Mouse (Mus musculus) layer of hippocampus, postnatal 10 days (tissue): Measurements from ENCODE around the gene Foxp1. TPM values are rescaled to one million over a fixed set of nuclear protein-coding genes. Genes with fewer than 3 reads are reported as not detected.

Source experiments
- DNase-seq, 2 experiments: peaks; one replicate each; pipeline ENCODE4 v3.0.0; 2021; ENCODE audit warnings: low spot score in 2 of 2
- total RNA-seq, 2 experiments: library from RNA; stranded (reverse); gene quantifications; 2 replicates each; pipeline ENCODE4 v1.2.3; 2021

The Foxp1 gene
- total RNA-seq, 2 experiments from 2014 or later = 139 to 149 TPM

DNA sequence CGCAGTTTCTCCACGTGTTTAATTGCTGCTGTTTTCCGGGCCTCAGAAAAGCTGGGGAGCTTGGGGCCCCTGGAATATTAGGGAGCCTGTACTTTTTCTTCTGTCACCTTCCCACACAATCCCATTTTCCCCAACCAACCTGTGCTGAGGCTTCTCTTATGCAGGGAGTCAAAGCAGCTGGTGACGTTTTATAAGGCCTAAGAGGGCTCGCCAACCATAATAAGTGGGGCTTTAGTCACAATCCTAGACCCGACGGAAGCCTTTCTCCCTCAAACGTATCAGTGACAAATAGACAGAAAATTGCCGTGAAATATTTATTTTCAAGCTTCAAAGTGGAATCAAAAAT, 362.2 kb downstream of the Foxp1 start:
- no peak for DNase-seq

DNA sequence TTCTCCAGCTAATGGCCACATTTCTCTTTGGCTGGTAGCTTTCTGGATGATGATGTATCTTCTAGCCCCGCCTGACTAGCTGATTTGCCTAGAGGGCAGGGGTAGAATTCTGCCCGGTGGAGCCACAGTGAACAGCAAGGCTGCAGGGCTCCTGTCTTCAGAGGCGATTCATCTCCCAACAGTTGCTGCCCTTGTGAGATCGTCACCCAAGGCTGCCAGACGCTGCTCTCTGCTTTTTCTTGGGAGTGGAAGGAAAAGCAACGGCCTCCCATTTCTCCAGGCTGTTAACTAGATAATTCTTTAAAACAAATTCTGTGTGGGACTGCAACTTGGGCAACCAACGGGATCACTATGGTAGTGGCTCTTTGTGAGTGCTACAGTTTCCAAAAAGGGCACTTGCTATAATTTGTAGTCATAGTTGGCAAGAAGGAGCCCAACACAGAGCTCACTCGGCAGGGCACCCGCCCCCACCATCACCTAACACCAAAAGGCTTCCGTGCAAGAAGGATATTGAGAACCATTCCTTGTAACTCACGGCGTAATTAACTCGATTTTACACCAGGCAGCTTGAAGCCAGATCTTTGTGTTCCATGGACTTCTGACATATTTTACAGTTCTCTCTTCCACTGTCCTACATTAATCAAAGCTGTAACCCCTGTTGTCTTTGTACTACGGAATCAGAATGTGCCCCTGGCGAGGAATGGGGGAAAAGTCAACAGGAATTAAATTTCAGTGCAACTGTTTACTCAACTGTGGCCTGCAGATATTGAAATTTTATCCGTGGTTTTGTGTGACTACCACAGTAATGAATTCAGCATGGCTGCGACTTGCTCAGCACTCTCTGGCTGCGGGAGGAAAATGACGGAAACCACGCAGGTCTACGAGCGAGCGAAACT, 362.8 kb downstream of the Foxp1 start:
- no peak for DNase-seq

DNA sequence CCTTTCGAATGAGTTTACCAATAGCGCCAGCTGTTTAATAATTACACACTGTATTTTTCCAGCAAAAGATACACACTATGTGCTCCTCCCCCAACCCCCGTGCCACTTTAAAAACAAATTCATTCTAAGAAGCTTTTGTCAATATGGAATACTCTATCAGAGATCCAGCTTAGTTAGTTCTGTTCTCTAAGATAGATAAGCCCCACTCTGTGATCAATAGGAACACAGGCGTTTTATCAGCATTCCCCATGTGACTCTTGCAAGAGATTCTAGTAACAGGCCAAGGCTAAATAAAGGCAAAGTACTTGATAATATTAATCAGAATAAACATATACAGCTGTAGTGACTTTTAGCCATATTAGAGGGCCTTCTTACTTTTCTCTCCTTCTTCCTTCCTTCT, 368.8 kb downstream of the Foxp1 start:
- DNase-seq = no peak

DNA sequence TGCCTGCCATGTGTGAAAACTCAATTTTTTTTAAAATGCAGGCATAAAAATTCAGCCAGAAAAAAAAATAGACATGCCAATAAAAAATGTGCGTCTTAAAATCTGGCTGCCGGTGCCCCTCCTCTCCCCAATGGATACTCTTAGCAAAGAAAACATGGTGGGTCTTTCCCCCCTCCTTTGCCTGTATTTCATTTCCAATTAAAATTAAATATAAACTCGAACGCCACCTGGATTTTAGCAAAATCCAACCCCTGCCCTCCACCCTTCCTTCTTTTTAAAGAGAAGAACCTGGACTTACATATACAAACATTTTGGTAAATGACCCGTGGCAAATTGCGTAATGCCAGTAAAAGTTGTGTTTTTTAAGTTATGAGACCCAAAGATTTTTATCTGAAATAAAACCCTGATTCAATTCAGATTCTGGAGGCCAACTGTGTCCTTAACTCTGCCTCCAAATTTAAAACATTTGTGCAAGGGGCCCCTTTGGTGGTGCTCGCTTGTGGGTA, 376.1 kb downstream of the Foxp1 start:
- DNase-seq = no peak

DNA sequence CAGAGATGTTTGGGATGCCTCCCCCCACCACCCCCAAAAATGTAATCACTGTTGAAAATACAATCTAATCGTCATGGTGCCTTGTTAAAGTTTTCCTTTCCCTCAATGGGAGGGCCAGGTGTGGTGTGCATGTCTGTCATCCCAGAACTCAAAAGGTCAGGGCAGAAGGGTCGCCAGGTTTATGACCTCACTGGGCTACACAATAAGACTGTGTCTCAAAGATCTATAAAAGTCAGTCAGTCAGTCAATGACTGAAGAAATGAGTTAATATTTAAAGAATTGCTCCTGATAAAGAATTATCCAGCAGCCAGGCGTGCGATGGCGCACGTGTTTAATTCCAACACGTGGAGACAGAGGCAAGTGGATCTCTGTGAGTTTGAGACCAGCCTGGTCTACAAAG, 377.5 kb downstream of the Foxp1 start:
- DNase-seq = no peak

DNA sequence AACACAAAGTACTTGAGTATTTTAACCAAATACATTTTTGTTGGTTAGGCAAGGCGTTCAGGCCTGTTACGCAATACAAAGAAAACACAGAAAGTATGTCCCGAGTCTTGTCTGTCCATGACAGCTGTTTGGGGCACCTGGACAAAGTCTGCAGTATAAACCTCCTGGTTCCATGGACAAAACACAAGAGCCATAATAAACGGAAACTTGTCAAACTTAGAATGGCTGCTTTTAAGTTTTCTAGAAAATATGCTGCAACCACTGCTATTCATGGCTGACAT, 378.8 kb downstream of the Foxp1 start:
- no peak for DNase-seq

DNA sequence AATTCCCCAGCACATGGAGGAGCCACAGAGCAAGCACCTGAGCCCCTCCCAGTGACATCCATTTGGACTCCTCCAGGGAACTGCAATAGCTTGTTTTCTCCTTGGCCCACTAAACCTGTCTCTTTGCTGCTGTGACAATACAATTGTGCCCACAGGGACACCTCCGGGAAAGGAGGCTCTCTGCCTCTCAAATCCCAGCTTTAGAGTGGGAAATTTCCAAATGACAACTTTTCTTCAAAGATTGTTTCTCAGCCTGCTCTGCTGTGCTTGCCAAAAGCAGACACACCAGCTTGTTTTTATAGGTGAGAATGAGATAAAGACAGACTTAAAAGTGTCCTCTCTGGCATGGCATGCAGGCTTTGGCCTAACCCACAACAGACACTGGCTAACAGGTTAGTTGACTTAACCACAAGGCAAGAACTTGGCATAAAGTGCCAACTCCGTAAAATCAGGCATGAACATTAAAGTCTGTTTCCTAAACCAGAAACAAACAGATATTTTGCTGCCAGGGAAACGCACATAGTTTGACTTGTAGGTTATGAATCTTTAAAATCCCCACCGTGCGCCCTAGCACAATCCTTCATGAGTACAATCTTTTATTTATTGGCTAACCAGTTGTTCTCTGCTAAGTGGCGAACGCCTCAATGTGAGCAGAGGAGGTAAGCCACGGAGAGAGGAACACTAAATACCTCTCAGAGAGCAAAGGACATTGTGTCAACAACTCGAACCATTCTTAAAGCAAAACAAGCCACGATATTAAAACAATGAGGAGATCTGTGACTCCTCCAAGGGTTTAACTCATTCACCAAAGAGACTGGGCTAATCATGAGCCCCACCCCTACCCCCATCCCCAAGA, 379.4 kb downstream of the Foxp1 start:
- DNase-seq = no peak

DNA sequence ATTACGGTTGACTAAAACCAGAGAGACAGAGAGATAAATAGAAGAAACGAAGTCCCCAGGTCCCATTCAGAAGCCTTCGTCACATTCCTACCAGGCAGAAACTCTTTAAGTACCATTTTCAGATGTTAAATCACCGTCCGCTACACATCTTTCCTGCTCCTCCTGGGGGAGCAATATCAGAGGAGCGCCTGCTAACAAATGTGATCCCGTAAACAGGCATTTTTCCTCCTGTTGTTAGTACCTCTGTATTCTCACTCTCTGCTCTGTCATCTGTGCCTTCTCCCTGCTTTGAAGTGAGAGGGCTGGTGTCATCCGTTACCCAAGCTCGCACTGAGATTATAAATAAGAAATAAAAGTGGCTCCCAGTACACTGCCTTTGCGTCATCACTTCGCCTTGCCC, 384.5 kb downstream of the Foxp1 start:
- DNase-seq = no peak

DNA sequence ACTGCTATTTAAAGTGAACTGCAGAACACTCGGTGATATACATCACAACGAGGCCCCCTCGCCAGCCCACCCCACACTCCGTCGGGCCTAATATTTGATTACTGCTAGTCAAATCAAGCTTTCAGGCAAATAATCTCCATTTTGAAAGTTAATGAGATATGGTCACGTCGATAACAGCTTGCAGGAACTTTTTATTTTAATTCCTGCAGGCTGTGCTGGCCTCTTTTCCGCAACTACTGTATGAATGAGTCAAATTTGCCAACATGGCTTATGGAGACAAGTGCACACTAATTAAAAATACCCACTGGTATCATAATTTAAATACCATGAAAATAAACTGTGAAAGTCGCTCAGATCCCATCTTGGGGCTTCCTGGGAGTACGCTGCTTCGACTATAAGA, 385.4 kb downstream of the Foxp1 start:
- DNase-seq = no peak

DNA sequence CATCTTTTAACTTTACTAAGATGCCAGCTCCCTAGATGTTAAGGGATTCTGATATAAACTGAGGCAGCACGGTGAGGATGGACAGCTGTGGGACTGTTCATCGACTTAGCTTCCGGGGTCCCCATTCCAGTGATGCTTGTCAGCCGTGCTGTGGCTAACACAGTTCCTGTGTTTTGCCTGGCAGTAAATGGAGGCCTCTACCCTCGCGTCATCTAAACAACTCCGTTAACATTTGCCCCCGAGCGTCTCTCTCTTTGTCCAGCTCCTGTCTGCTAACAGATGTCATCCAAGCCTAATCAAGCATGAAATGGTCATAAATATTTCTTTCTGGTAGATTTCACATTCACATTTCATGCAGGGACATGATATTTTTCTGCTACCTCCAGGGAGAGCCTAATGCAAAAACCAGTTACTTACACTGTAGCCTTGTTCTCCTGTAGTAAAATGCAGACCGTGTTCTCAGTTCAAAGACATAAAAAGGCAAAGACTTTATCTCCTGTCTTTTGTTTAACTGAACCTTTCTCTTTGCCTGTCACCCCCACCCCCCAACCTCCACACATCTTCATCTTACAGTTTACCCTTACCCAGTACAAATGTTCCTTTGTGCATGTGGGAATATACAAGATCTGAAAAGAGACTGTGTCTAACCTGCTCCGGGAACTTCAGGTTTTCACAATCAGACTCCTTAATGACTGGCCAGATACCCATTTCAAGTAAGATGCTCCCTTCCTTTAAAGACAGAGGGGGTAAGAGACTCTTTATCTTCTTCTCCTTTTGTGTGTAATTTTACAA, 386.4 kb downstream of the Foxp1 start:
- DNase-seq = no peak

DNA sequence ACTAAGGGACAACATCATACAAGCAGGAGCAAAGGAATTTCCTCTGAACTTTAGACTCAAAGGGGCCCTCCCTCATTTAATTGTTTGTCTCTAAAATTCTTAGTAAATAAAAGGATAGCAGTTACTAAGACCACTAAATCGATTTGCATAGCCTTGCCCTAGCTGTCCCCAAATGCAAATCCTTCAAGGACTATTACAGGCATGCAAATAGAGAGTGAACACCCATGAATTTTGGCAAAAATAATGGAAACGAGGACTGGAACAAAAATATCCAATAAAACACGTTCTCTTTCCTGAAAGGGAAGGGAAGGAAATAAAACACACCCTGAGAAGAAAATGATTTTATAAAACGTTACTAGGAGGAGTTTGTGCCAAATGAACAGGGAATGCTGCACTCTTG, 390.7 kb downstream of the Foxp1 start:
- no peak for DNase-seq

DNA sequence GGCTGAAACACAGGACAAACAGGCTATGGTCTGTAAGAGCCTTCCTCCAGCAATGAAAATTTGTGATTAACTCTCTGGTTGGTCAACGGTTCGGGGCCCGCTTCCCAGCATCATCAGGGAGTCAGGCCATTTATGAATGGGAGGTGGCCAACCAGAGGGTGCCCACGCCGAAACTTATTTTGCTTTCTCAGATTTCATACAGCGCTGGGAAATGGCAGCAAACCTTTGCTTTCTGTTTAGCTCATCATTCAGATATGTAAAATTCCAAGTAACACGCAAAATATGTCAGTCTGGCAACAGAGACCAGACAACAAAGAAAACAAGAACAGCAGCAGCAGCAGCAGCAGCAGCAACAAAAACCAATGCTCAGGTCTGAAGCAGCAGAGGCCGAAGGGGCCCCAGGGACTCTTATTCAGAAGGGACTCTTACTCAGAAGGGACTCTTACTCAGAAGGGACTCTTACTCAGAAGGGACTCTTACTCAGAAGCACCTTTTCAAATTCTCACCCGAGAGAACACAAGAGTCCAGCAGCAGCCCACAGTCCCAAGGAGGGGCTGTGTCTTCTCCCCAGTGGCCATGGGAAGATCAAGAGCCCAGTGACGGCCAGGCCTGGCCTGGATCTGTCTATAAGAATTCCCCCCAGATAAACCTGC, 391.6 kb downstream of the Foxp1 start:
- no peak for DNase-seq

DNA sequence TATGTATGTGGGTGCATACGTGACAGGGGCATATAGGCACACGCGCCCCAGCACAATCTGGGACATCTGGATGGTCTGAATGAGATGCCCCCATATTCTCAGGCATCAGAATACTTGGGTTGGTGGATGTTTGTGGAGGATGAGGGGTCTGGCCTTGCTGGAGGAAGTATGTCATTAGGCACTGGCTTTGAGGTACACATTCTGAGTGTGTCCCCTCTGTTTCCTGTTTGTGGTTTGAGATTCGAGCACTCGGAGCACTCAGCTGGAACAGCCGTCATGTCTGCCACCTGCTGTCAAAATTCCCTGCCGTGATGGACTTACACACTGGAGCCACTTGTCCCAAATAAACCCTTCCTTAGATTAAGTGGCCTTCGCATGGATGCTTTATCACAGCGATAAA, 395.8 kb downstream of the Foxp1 start:
- DNase-seq = no peak

DNA sequence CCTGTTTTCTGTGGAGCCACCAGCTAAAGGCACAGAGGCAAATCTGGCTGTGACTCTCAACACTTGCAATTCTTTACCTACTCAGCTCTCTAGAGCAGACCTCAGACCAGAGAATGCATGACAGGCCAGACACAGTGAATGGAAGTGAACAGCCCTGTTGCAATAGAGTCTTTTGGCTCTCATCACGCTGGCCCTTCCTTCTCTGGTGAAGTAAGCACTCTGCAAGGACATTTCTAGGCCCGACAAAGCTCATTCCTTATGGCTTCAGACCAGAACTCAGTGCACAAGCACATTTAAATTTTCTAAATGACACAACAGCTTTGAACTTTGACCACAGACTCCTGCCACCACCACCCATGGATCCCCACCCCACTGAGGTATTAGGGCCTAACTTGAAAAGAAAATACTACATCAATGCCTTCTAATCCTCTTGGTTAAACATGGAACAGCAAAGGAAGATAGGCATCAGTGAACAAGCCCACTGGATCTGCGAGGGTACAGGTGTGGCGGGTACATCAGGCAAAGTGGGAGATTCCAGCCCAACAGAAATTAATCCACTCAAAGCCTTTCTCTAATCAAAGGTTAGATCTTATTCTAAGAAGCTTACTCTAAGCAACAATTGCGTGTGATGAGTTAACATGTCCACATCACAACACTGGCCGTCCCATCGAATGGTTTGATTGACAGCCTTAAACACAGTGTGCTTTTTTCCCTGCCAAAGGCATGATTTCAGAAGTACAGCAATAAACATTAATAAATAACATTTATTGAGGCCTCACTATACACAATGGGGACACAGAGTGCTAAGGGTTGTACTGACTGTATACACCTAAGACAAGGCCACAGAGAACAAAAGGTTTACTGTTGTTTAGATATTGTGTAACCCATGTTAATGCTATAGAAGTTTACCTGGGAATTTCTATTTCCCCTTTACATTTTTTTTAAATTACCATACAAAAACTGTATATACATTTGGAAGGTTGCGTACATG, 401.4 kb downstream of the Foxp1 start:
- no peak for DNase-seq

DNA sequence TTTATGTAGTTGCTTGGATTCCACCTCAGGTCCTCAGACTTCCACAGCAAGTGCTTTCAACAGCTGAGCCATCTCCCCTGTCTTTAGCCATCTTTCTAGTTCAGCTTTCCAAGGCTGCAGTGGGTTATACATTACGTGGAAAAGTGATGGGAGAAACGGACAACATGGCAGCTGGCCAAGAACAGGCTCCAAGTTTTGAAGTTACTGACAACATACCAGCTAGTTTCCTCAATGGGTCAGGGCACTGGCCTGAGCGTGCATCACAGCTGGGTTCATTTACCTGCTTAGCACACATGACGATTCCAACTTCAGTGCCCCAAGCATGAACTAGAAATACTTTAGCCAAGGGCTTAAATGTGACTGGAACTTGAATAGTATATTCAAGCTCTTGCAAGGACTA, 404.0 kb downstream of the Foxp1 start:
- no peak for DNase-seq

DNA sequence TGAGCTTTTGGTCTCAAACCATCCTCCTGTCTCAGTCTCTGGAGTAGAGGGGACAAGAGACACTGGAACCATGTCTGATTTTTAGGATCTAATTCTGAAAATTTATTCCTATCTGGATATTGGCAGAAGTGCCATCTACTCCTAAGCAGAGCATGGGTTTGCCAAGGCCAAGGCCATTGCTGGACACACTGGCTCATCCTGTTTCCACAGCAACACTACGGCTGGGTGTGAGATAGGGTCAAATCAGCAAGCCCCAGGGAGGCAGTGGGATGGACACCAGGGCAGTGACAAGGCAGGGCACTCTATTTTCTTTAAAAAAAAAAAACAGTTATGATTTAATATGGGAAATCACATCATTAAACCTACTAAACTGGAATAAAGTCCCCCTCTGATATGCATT, 405.1 kb downstream of the Foxp1 start:
- DNase-seq = no peak

DNA sequence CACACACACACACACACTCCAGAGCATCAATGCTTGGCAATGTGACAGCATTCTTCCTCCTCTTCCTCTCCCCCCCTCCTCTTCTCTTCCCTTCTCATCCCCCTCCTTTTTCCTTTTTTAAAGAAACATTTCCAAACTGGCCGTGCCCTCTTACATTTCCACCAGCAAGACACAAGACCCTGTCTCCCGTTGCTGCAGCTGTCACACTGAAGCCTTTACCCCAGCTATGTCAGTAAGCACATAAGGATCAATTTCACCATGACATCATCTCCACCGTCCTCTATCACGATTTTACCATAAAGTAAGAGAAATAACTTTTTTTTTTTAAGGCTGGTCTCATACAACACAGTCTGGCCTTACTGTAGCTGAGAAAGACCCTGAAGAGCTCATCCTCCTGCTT, 410.7 kb downstream of the Foxp1 start:
- no peak for DNase-seq

DNA sequence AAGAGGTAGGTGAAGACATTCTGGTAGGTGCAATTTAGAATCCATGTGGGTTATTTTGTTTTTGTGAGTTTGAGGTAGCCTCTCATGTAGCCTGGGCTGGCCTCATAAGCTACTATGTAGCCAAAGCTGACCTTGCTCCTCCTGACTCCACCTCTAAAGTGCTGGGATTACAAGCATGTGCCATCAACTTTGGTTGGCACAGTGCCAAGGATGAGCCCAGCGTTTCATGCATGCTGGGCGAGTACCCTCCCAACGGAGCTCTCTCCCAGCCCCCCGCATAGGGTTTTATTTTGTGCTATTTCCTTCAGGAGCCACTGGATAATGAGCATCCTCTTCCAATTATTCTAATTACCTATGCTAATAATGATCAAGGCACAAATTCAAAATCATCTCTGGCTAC, 414.1 kb downstream of the Foxp1 start:
- DNase-seq = no peak

DNA sequence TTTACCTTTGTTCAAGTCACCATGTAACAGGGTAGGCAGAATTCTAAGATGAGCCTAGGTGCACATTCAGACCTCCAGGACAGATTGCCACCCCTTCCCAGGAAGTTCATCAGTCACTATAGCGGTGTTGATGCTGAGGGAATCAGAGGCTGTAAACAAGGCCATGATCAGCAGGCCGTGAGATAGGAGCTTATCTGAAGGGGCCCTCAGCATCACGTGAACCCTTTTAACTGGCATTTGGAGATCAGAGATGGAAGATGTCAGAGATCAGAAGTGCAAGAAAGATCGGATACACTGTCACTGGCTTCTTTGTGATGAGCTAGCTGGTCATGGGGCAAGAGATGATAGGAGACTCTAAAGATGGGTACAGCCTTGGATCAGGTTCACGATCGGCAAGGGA, 414.8 kb downstream of the Foxp1 start:
- no peak for DNase-seq

DNA sequence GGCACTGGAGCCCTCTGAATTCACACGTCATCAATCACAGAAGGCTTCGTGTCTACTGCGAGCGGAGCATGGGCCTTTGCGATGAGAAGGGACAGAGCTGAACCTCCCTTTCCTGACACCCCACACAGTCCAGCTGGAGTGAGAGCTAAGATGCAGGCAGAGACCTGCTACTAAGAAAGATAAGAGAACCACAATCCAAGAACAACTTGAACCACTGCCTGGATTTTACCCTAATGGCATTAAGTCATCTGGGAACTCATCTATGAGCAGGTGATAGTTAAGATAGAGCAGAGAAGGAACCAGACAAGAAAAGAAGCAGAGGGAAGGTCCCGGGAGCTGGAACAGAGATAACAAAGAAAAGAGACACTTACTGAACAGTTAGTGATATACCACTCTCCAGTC, 415.4 kb downstream of the Foxp1 start:
- DNase-seq = no peak
